In the genomic region with DNA sequence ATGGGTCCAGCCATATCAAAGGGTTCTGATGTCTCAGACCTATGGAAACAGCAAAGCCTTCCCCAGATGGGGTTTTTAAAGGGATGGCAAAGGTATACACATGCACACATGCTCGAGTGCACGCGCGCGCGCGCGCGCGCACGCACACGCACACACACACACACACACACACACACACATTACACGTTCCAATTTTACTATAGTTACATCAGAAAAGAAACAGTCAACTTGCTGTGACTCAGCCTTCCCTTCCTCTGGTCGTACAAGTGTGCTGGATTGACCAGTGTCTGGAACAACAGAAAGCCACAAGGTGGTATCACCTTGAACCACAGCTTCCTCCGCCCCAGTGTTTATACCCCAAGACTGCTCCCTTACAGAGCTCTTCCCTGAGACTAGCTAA, we compare ENCODE assay signal across 25 mouse cellular contexts. TPM values are rescaled to one million over a fixed set of nuclear protein-coding genes. Genes with fewer than 3 reads are reported as not detected.
DNase-seq lines count a peak whose midpoint lies in the region; ATAC-seq and TF ChIP-seq lines count a peak whose summit lies in the region.
"Had no signal": no experiment of that assay in that cellular context is flagged by ENCODE, and none has a peak within 500 bp of the region (broad histone marks: within the 10 kb centered on the region; RNA-seq: fewer than 3 reads in every experiment).

No protein-coding gene starts in this region.

- no peaks in the 10 kb centered on the region for H3K9me3 ChIP-seq in ES-Bruce4 (replicated peaks; ENCODE audit: control insufficient read depth, insufficient read depth, low read length, poor library complexity, severe bottlenecking)
- H3K9me3 ChIP-seq in forebrain, embryonic 16.5 days (ENCODE audit: control insufficient read depth, low read length) = no peaks in the 10 kb centered on the region
- H3K9me3 ChIP-seq: embryonic facial prominence, embryonic 12.5 days; forebrain, embryonic 12.5 days; hindbrain, embryonic 10.5 days; kidney, embryonic 15.5 days; liver, embryonic 12.5 days; midbrain, embryonic 15.5 days had no signal

- DNase-seq in A20 (ENCODE audit: low read depth, low spot score) = peak; percentile 25
- peak; percentile 63 for DNase-seq in naive thymus-derived CD4-positive, alpha-beta T cell, adult 2 months (ENCODE audit: low read depth)
- no peak for DNase-seq in liver
- DNase-seq in adrenal gland, adult 2 months = no peak
- DNase-seq in cerebellum, postnatal 25 days = no peak
- DNase-seq: adrenal gland, postnatal 36 days; cerebellum, adult 9-10 months; gastrocnemius, postnatal 10 days; heart, adult 11 months; kidney, adult 11 months; kidney, postnatal 36 days; lung, adult 18-20 months; lung, postnatal 10 days; thymus, adult 2 months had no signal

- TF ChIP-seq POLR2A in ES-Bruce4 (IDR thresholded peaks at IDR 0.05; ENCODE audit: insufficient read depth, low read length) = no peak

- no peak for TF ChIP-seq EP300 in ES-Bruce4 (IDR thresholded peaks at IDR 0.05; ENCODE audit: insufficient read depth, low read depth, low read length)

- no peak overlapping the region for H3K4me2 ChIP-seq in forebrain, embryonic 16.5 days (ENCODE audit: low read length)
- H3K4me2 ChIP-seq: embryonic facial prominence, embryonic 12.5 days; forebrain, embryonic 12.5 days; heart, embryonic 11.5 days; kidney, embryonic 15.5 days; liver, embryonic 12.5 days; midbrain, embryonic 15.5 days had no signal

- ATAC-seq in granulocyte monocyte progenitor cell, adult 5-6 weeks (replicated peaks; ENCODE audit: poor library complexity, severe bottlenecking) = peak; percentile 36
- ATAC-seq in forebrain, embryonic 16.5 days = no peak
- ATAC-seq: liver, embryonic 12.5 days; midbrain, embryonic 15.5 days had no signal

- no peaks in the 10 kb centered on the region for H3K27me3 ChIP-seq in ES-Bruce4 (ENCODE audit: control insufficient read depth, insufficient read depth, low read length, poor library complexity, severe bottlenecking)
- no peaks in the 10 kb centered on the region for H3K27me3 ChIP-seq in forebrain, embryonic 16.5 days (replicated peaks; ENCODE audit: control insufficient read depth, insufficient read depth, low read length)
- H3K27me3 ChIP-seq: embryonic facial prominence, embryonic 12.5 days; forebrain, embryonic 12.5 days; kidney, embryonic 15.5 days; midbrain, embryonic 15.5 days had no signal

- TF ChIP-seq CTCF in ES-Bruce4 (IDR thresholded peaks at IDR 0.05; ENCODE audit: low read depth, low read length) = no peak

- H3K9ac ChIP-seq in ES-Bruce4 (ENCODE audit: low read depth, poor library complexity, severe bottlenecking) = 0 out of 2 replicates have a peak overlapping the region, but pooled peaks have one; percentile 12
- no peak overlapping the region for H3K9ac ChIP-seq in forebrain, embryonic 16.5 days (replicated peaks; ENCODE audit: low read depth, low read length)
- H3K9ac ChIP-seq: embryonic facial prominence, embryonic 12.5 days; forebrain, embryonic 12.5 days; kidney, embryonic 15.5 days; liver, embryonic 12.5 days; midbrain, embryonic 15.5 days had no signal

- H3K27ac ChIP-seq in ES-Bruce4 (ENCODE audit: insufficient read depth, low read length) = no peak overlapping the region
- no peak overlapping the region for H3K27ac ChIP-seq in forebrain, embryonic 16.5 days (ENCODE audit: low read length)
- H3K27ac ChIP-seq: embryonic facial prominence, embryonic 12.5 days; forebrain, embryonic 12.5 days; hindbrain, embryonic 10.5 days; kidney, embryonic 15.5 days; liver, embryonic 12.5 days; midbrain, embryonic 15.5 days had no signal

- H3K4me1 ChIP-seq in ES-Bruce4 (ENCODE audit: control insufficient read depth, insufficient read depth, low read length) = peaks cover 6% of the 10 kb centered on the region
- H3K4me1 ChIP-seq in forebrain, embryonic 16.5 days (replicated peaks; ENCODE audit: control insufficient read depth, insufficient read depth, low read length) = peaks cover 15% of the 10 kb centered on the region

- no peak overlapping the region for H3K4me3 ChIP-seq in ES-Bruce4 (ENCODE audit: low read depth, low read length)
- H3K4me3 ChIP-seq in forebrain, embryonic 16.5 days (replicated peaks; ENCODE audit: low read length) = no peak overlapping the region
- H3K4me3 ChIP-seq: embryonic facial prominence, embryonic 12.5 days; forebrain, embryonic 12.5 days; hindbrain, embryonic 10.5 days; kidney, embryonic 15.5 days; liver, embryonic 12.5 days; midbrain, embryonic 15.5 days had no signal

- H3K36me3 ChIP-seq in ES-Bruce4 (ENCODE audit: control insufficient read depth, insufficient read depth, low read length, poor library complexity, severe bottlenecking) = no peaks in the 10 kb centered on the region
- H3K36me3 ChIP-seq in forebrain, embryonic 16.5 days (ENCODE audit: control insufficient read depth, insufficient read depth) = no peaks in the 10 kb centered on the region
- H3K36me3 ChIP-seq: forebrain, embryonic 12.5 days; midbrain, embryonic 15.5 days had no signal

- WGBS in forebrain, embryonic 16.5 days = 94% methylated on average over 15 of the region's 15 CpGs

RNA-seq across cellular contexts. Expression of a gene that starts 2.8 kb away (rescaled TPM):
- polyA plus RNA-seq in ES-Bruce4 (2011; ENCODE audit: insufficient read depth, insufficient read length, low read depth, missing spikeins) = 244 and 277 TPM in 2 replicates
- 125 and 178 TPM in 2 replicates for total RNA-seq in granulocyte monocyte progenitor cell, adult 5-6 weeks (2014; fragmentation: Nextera tagmentation)
- 129 and 150 TPM in 2 replicates for total RNA-seq in granulocyte monocyte progenitor cell, adult 5-6 weeks (2017)
- 107 and 113 TPM in 2 replicates for polyA plus RNA-seq in forebrain, embryonic 16.5 days (2015; fragmentation: Nextera tagmentation; extraction: Ambion mirVana)
- total RNA-seq in adrenal gland, adult 2 months (2021) = 10 to 100 TPM; 60.1 to 60.6 TPM
- polyA plus RNA-seq in adrenal gland, adult 2 months (2012; rRNA removed) = 11.3 and 12.0 TPM in 2 replicates

RNA-seq across cellular contexts. Expression of a gene that starts 49.9 kb away (rescaled TPM):
- polyA plus RNA-seq in ES-Bruce4 (2011; ENCODE audit: insufficient read depth, insufficient read length, low read depth, missing spikeins) = not detected in 2 replicates
- not detected in 2 replicates for total RNA-seq in granulocyte monocyte progenitor cell, adult 5-6 weeks (2014; fragmentation: Nextera tagmentation)
- not detected in 2 replicates for total RNA-seq in granulocyte monocyte progenitor cell, adult 5-6 weeks (2017)
- 5.3 and 8.3 TPM in 2 replicates for polyA plus RNA-seq in forebrain, embryonic 16.5 days (2015; fragmentation: Nextera tagmentation; extraction: Ambion mirVana)
- 1 to 10 TPM; 1.7 to 2.3 TPM for total RNA-seq in adrenal gland, adult 2 months (2021)
- 6.6 and 9.0 TPM in 2 replicates for polyA plus RNA-seq in adrenal gland, adult 2 months (2012; rRNA removed)
- total RNA-seq: gastrocnemius, postnatal 10 days; megakaryocyte-erythroid progenitor cell, adult 5-6 weeks had no signal
- polyA plus RNA-seq: heart, embryonic 11.5 days had no signal

Comparison
In these comparisons a context has a peak if more than half of its experiments do, and no peak if none do; other contexts are left out.
1. DNase-seq: peak in A20 (single experiment) and naive thymus-derived CD4-positive, alpha-beta T cell, adult 2 months (single experiment); none in liver (single experiment), adrenal gland, adult 2 months (single experiment) and cerebellum, postnatal 25 days (0 of 2).